Mouse (Mus musculus) neural tube, embryonic 12.5 days (tissue): ENCODE data around the gene Vmn1r152. TPM values are rescaled to one million over a fixed set of nuclear protein-coding genes. Genes with fewer than 3 reads are reported as not detected.
"Not testable (repeated sequence)": the region's sequence is repeated elsewhere in the genome, so short reads cannot be mapped to it uniquely, and the experiment has no call there.

Experiments
- ATAC-seq: fragments of 200-750 bp; cut with Nextera tagmentation; 2 replicates; pipeline ENCODE4 v1.8.0; 2017; ENCODE audit warnings: low read depth, mild to moderate bottlenecking, moderate TSS enrichment, moderate library complexity; ENCODE audit not compliant: low FRiP score
- H3K27ac ChIP-seq: fragments of 300-500 bp; sonication (generic); 2 replicates; pipeline ENCODE4 v1.5.1; 2016
- H3K27me3 ChIP-seq: fragments of 300-500 bp; sonication (generic); replicated peaks from 2 replicates; pipeline ENCODE4 v1.6.1; 2016; ENCODE audit warnings: mild to moderate bottlenecking
- H3K36me3 ChIP-seq: fragments of 300-500 bp; sonication (generic); 2 replicates; pipeline ENCODE4 v1.6.1; 2016; ENCODE audit warnings: mild to moderate bottlenecking
- H3K4me1 ChIP-seq: fragments of 300-500 bp; sonication (generic); 2 replicates; pipeline ENCODE4 v1.6.1; 2016
- H3K4me2 ChIP-seq: fragments of 300-500 bp; sonication (generic); replicated peaks from 2 replicates; pipeline ENCODE4 v1.6.1; 2016; ENCODE audit warnings: mild to moderate bottlenecking
- H3K4me3 ChIP-seq: fragments of 300-500 bp; sonication (generic); 2 replicates; pipeline ENCODE4 v1.5.1; 2016
- H3K9ac ChIP-seq: fragments of 300-500 bp; sonication (generic); 2 replicates; pipeline ENCODE4 v1.6.1; 2016; ENCODE audit warnings: mild to moderate bottlenecking
- H3K9me3 ChIP-seq: fragments of 300-500 bp; sonication (generic); 2 replicates; pipeline ENCODE4 v1.6.1; 2016; ENCODE audit warnings: mild to moderate bottlenecking
- WGBS: fragments of 180-500 bp; shearing (Covaris S2); methylation state at CpG from one replicate; pipeline ENCODE4 v1.1.7; 2016; 5-methylcytosine and 5-hydroxymethylcytosine counted together
- polyA plus RNA-seq: library from polyadenylated mRNA; unstranded; fragments of >200 nt; fragmentation: Nextera tagmentation; extraction: Ambion mirVana; gene quantifications from 2 replicates; pipeline ENCODE4 v1.2.1, GENCODE M21; 2016

The Vmn1r152 gene
- not detected in 2 replicates for polyA plus RNA-seq

DNA sequence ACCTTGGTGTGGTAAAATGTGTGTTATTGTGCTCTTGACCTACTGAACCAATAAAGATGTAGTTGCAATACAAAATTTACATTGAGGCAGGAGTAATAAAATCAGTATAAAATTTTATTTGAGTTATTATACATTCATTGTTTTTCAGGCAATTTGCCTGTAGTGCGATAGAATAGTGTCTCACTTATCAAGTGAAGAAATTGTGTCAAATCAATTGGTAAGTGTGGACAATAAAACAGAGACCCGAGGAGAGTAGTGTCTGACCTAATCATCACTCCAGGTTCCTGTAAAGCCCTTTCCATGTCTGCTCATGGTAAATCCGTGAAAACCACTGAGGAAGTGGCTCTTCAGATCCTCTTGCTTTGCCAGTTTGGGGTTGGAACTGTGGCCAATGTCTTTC is at the start of gene Vmn1r152:
Gene Vmn1r152, plus strand, starts transcription at position 301 of the 400 bp plus-strand sequence.
- WGBS, result no CpG with 5 or more reads among the region's 3 CpGs

GRCm38 (mm10) chr7:22499578-22499977 is 23.2 kb upstream of the Vmn1r152 start, which contains the start of gene Vmn1r151:
Vmn1r151 (minus strand) TSS chr7:22499678.
- WGBS, result 60% methylated on average over 2 of the region's 3 CpGs
- H3K4me3 ChIP-seq, H3K9ac ChIP-seq, H3K27me3 ChIP-seq, H3K27ac ChIP-seq, H3K4me2 ChIP-seq, H3K9me3 ChIP-seq, H3K4me1 ChIP-seq, ATAC-seq, H3K36me3 ChIP-seq: not testable (repeated sequence)

More for the DNA sequence above, at the start of gene Vmn1r152:
- not testable (repeated sequence) for H3K27ac ChIP-seq, H3K4me1 ChIP-seq, H3K9me3 ChIP-seq, H3K4me3 ChIP-seq, ATAC-seq, H3K27me3 ChIP-seq, H3K36me3 ChIP-seq, H3K4me2 ChIP-seq, H3K9ac ChIP-seq

- not testable (repeated sequence) for H3K36me3 ChIP-seq, ATAC-seq, H3K4me1 ChIP-seq, H3K27ac ChIP-seq, H3K4me2 ChIP-seq, H3K9me3 ChIP-seq, H3K4me3 ChIP-seq, H3K9ac ChIP-seq, H3K27me3 ChIP-seq
- no CpG with 5 or more reads among the region's 1 CpGs for WGBS
These were observed 12.0 kb downstream of the Vmn1r152 start, which contains the start of gene Gm8677 for GRCm38 (mm10) chr7:22534787-22535186. Gm8677 (minus strand) TSS chr7:22534887.

DNA sequence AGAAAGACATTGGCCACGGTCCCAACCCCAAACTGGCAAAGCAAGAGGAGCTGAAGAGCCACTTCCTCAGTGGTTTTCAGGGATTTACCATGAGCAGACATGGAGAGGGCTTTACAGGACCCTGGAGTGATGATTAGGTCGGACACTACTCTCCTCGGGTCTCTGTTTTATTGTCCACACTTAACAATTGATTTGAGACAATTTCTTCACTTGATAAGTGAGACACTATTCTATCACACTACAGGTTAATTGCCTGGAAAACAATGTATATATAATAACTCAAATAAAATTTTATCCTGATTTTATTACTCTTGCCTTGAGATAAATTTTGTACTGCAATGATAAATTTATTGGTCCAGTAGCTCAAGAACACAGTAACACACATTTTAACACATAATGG is 42.5 kb downstream of the Vmn1r152 start, which contains the start of gene Gm4201:
Gene Gm4201, minus strand, starts transcription at position 101 of the 400 bp plus-strand sequence.
- H3K36me3 ChIP-seq, H3K4me1 ChIP-seq, H3K4me3 ChIP-seq, ATAC-seq, H3K27me3 ChIP-seq, H3K27ac ChIP-seq, H3K9ac ChIP-seq, H3K4me2 ChIP-seq, H3K9me3 ChIP-seq: not testable (repeated sequence)
- no CpG with 5 or more reads among the region's 3 CpGs for WGBS

Other genes with a start within 250 kb of the Vmn1r152 start
- gene Gm4187, start 193.2 kb upstream of the Vmn1r152 start, polyA plus RNA-seq, result not detected in 2 replicates
- not detected in 2 replicates for gene Gm8660, start 151.9 kb upstream of the Vmn1r152 start, polyA plus RNA-seq
- not detected in 2 replicates for gene Vmn1r148, start 109.4 kb upstream of the Vmn1r152 start, polyA plus RNA-seq
- gene Vmn1r149, start 84.7 kb upstream of the Vmn1r152 start, polyA plus RNA-seq, result not detected in 2 replicates
- gene Gm10665, start 58.9 kb upstream of the Vmn1r152 start, polyA plus RNA-seq, result not detected in 2 replicates
- not detected in 2 replicates for gene Vmn1r151, start 23.3 kb upstream of the Vmn1r152 start, polyA plus RNA-seq
- not detected in 2 replicates for gene Gm8677, start 11.9 kb downstream of the Vmn1r152 start, polyA plus RNA-seq
- gene Gm4201, start 42.4 kb downstream of the Vmn1r152 start, polyA plus RNA-seq, result not detected in 2 replicates
- gene Gm4565, start 65.2 kb downstream of the Vmn1r152 start, polyA plus RNA-seq, result not detected in 2 replicates
- not detected in 2 replicates for gene Vmn1r155, start 135.1 kb downstream of the Vmn1r152 start, polyA plus RNA-seq
- not detected in 2 replicates for gene Gm8693, start 169.3 kb downstream of the Vmn1r152 start, polyA plus RNA-seq
- gene Gm4567, start 196.7 kb downstream of the Vmn1r152 start, polyA plus RNA-seq, result not detected in 2 replicates
- not detected in 2 replicates for gene Vmn1r157, start 238.7 kb downstream of the Vmn1r152 start, polyA plus RNA-seq